Mouse (Mus musculus): ENCODE results near the gene C8b. TPM values are rescaled to one million over a fixed set of nuclear protein-coding genes. Genes with fewer than 3 reads are reported as not detected.

Gene C8b
- polyA plus RNA-seq, 1 experiment from 2014 or later, result 79.2 TPM

- H3K27ac ChIP-seq (ENCODE audit: low read depth), result no peak overlapping the region
- no peak overlapping the region for H3K9ac ChIP-seq (replicated peaks)
- WGBS (ENCODE audit: insufficient replicate concordance), result 60% methylated on average over 4 of the region's 4 CpGs
- H3K9me3 ChIP-seq (ENCODE audit: low read length), result no peaks in the 10 kb centered on the region
- H3K4me3 ChIP-seq (ENCODE audit: low read depth, low read length), result no peak overlapping the region
- H3K27me3 ChIP-seq (ENCODE audit: insufficient read depth, low read length), result no peaks in the 10 kb centered on the region
- TF ChIP-seq CTCF (IDR thresholded peaks at IDR 0.05; ENCODE audit: low read depth) (no peak), EP300 (IDR thresholded peaks at IDR 0.05; ENCODE audit: low read depth) (no peak)
- no peak for DNase-seq
- no peaks in the 10 kb centered on the region for H3K4me1 ChIP-seq (ENCODE audit: insufficient read depth)
- H3K4me2 ChIP-seq (ENCODE audit: low read depth, low read length), result no peak overlapping the region
- ATAC-seq, result no peak
- H3K36me3 ChIP-seq (replicated peaks; ENCODE audit: insufficient read depth, low read length), result no peaks in the 10 kb centered on the region
Measured at GRCm38 (mm10) chr4:104770331-104770730, 4.2 kb downstream of the C8b start.

- ATAC-seq, result no peak
- TF ChIP-seq EP300 (IDR thresholded peaks at IDR 0.05; ENCODE audit: low read depth), result no peak
- no peak for TF ChIP-seq CTCF (IDR thresholded peaks at IDR 0.05; ENCODE audit: low read depth)
- 70% methylated on average over 3 of the region's 3 CpGs for WGBS (ENCODE audit: insufficient replicate concordance)
Measured at GRCm38 (mm10) chr4:104775601-104776000, 9.5 kb downstream of the C8b start.

GRCm38 (mm10) chr4:104779460-104779859 lies 13.3 kb downstream of the C8b start:
- Histone ChIP-seq H3K4me3 (ENCODE audit: low read depth, low read length) (no peak overlapping the region), H3K9ac (replicated peaks) (no peak overlapping the region), H3K27ac (ENCODE audit: low read depth) (no peak overlapping the region), H3K4me1 (ENCODE audit: insufficient read depth) (no peaks in the 10 kb centered on the region), H3K4me2 (ENCODE audit: low read depth, low read length) (no peak overlapping the region), H3K9me3 (ENCODE audit: low read length) (no peaks in the 10 kb centered on the region), H3K36me3 (replicated peaks; ENCODE audit: insufficient read depth, low read length) (peaks cover 7% of the 10 kb centered on the region; the same call in 1 of the 2 replicates), H3K27me3 (ENCODE audit: insufficient read depth, low read length) (no peaks in the 10 kb centered on the region)
- peak; percentile 31 for DNase-seq
- ATAC-seq, result peak; percentile 94
- WGBS (ENCODE audit: insufficient replicate concordance), result 56% methylated on average over 5 of the region's 5 CpGs
- TF ChIP-seq EP300 (IDR thresholded peaks at IDR 0.05; ENCODE audit: low read depth) (no peak), CTCF (IDR thresholded peaks at IDR 0.05; ENCODE audit: low read depth) (no peak)

More at GRCm38 (mm10) chr4:104775601-104776000, 9.5 kb downstream of the C8b start:
- Histone ChIP-seq H3K9me3 (ENCODE audit: low read length) (no peaks in the 10 kb centered on the region), H3K4me2 (ENCODE audit: low read depth, low read length) (no peak overlapping the region), H3K36me3 (replicated peaks; ENCODE audit: insufficient read depth, low read length) (no peaks in the 10 kb centered on the region), H3K27me3 (ENCODE audit: insufficient read depth, low read length) (no peaks in the 10 kb centered on the region), H3K27ac (ENCODE audit: low read depth) (no peak overlapping the region), H3K9ac (replicated peaks) (no peak overlapping the region), H3K4me3 (ENCODE audit: low read depth, low read length) (no peak overlapping the region), H3K4me1 (ENCODE audit: insufficient read depth) (no peaks in the 10 kb centered on the region)
- DNase-seq, result no peak

DNA sequence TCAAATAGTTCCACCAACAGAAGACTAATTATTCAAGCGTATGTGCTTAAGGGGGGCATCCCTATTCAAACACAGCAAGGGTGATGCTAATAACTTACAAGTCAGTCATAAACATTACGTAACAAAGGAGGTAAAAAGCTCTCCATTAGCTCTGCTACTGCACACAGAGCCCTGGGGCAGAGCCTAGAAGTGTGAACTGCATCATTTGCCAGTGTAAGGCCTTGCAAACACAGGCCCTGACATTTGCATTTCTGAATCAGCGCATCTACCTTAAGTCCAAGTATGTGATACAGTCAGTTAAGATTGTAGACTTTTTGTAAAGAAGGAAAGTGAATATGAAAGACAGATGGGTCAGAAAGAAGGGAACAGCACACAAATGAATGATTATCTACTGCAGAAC lies 15.3 kb downstream of the C8b start:
- Histone ChIP-seq H3K4me2 (ENCODE audit: low read depth, low read length) (no peak overlapping the region), H3K9ac (replicated peaks) (no peak overlapping the region), H3K27ac (ENCODE audit: low read depth) (no peak overlapping the region), H3K9me3 (ENCODE audit: low read length) (no peaks in the 10 kb centered on the region), H3K27me3 (ENCODE audit: insufficient read depth, low read length) (no peaks in the 10 kb centered on the region), H3K4me1 (ENCODE audit: insufficient read depth) (no peaks in the 10 kb centered on the region), H3K36me3 (replicated peaks; ENCODE audit: insufficient read depth, low read length) (peaks cover 7% of the 10 kb centered on the region; the same call in 1 of the 2 replicates), H3K4me3 (ENCODE audit: low read depth, low read length) (no peak overlapping the region)
- DNase-seq, result no peak
- ATAC-seq, result no peak
- TF ChIP-seq CTCF (IDR thresholded peaks at IDR 0.05; ENCODE audit: low read depth) (no peak), EP300 (IDR thresholded peaks at IDR 0.05; ENCODE audit: low read depth) (no peak)
- WGBS (ENCODE audit: insufficient replicate concordance), result 81% methylated on average over 3 of the region's 3 CpGs

DNA sequence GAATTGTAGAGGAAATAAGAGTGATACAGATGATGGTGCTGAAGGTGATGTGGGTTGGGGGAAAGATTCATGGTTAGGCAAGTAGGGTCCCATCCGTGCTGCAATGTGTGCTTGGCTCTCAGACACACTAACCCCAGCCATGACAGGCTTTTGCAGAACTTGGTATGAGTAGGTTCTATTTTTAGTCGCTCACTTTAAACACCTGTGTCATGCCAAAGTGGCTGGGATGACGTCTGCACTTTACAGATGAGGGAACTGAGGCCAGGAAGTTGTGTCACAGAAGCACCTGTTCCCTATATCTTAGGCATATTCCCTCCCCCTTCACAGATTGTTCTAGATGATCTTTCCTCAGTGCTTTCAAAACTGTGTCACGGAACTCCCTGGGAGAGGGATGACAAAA lies 16.2 kb downstream of the C8b start:
- Histone ChIP-seq H3K4me3 (ENCODE audit: low read depth, low read length) (no peak overlapping the region), H3K36me3 (replicated peaks; ENCODE audit: insufficient read depth, low read length) (peaks cover 7% of the 10 kb centered on the region; the same call in 1 of the 2 replicates), H3K4me2 (ENCODE audit: low read depth, low read length) (no peak overlapping the region), H3K9me3 (ENCODE audit: low read length) (no peaks in the 10 kb centered on the region), H3K4me1 (ENCODE audit: insufficient read depth) (no peaks in the 10 kb centered on the region), H3K27me3 (ENCODE audit: insufficient read depth, low read length) (no peaks in the 10 kb centered on the region), H3K9ac (replicated peaks) (no peak overlapping the region), H3K27ac (ENCODE audit: low read depth) (no peak overlapping the region)
- 60% methylated on average over 4 of the region's 4 CpGs for WGBS (ENCODE audit: insufficient replicate concordance)
- ATAC-seq, result no peak
- DNase-seq, result no peak
- TF ChIP-seq CTCF (IDR thresholded peaks at IDR 0.05; ENCODE audit: low read depth), result no peak
- no peak for TF ChIP-seq EP300 (IDR thresholded peaks at IDR 0.05; ENCODE audit: low read depth)

GRCm38 (mm10) chr4:104792111-104792510 lies 26.0 kb downstream of the C8b start:
- Histone ChIP-seq H3K9ac (replicated peaks) (no peak overlapping the region), H3K4me3 (ENCODE audit: low read depth, low read length) (no peak overlapping the region), H3K27ac (ENCODE audit: low read depth) (no peak overlapping the region), H3K4me1 (ENCODE audit: insufficient read depth) (no peaks in the 10 kb centered on the region), H3K36me3 (replicated peaks; ENCODE audit: insufficient read depth, low read length) (0 out of 2 replicates have a peak, but pooled peaks cover 6% of the 10 kb centered on the region), H3K9me3 (ENCODE audit: low read length) (no peaks in the 10 kb centered on the region), H3K27me3 (ENCODE audit: insufficient read depth, low read length) (no peaks in the 10 kb centered on the region), H3K4me2 (ENCODE audit: low read depth, low read length) (no peak overlapping the region)
- DNase-seq (no peak), ATAC-seq (no peak)
- WGBS (ENCODE audit: insufficient replicate concordance), result 71% methylated on average over 4 of the region's 4 CpGs
- TF ChIP-seq CTCF (IDR thresholded peaks at IDR 0.05; ENCODE audit: low read depth) (no peak), EP300 (IDR thresholded peaks at IDR 0.05; ENCODE audit: low read depth) (no peak)

DNA sequence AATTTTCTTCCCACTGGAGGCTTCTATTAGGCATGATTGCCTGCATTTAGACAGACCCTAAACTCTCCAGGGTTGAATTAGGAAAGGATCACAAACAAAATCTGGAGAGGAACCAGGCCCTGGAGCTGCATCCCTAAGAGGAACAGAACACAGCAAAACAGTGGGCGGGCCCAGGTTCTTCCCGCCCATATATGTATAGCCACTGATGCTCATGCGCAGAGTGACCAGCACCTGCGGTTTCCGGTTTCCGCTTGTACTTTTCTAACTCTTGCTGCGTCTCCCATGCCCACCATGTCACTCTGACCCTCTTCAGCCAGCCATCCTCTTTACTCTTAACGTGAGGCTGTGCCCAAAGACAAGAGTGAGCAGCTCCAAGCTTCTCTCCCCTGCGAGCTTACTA lies 32.8 kb downstream of the C8b start:
- TF ChIP-seq EP300 (IDR thresholded peaks at IDR 0.05; ENCODE audit: low read depth), result no peak
- Histone ChIP-seq H3K27me3 (ENCODE audit: insufficient read depth, low read length) (no peaks in the 10 kb centered on the region), H3K27ac (ENCODE audit: low read depth) (no peak overlapping the region), H3K4me3 (ENCODE audit: low read depth, low read length) (no peak overlapping the region), H3K4me1 (ENCODE audit: insufficient read depth) (peaks cover 4% of the 10 kb centered on the region; the same call in 1 of the 2 replicates), H3K36me3 (replicated peaks; ENCODE audit: insufficient read depth, low read length) (peaks cover 2% of the 10 kb centered on the region; the same call in 1 of the 2 replicates), H3K4me2 (ENCODE audit: low read depth, low read length) (no peak overlapping the region), H3K9ac (replicated peaks) (no peak overlapping the region), H3K9me3 (ENCODE audit: low read length) (no peaks in the 10 kb centered on the region)
- DNase-seq (no peak), ATAC-seq (no peak)
- WGBS (ENCODE audit: insufficient replicate concordance), result 78% methylated on average over 9 of the region's 9 CpGs
